Mouse (Mus musculus): ENCODE measurements around the gene Bpifc. TPM values are rescaled to one million over a fixed set of nuclear protein-coding genes. Genes with fewer than 3 reads are reported as not detected.

Gene Bpifc
- polyA plus RNA-seq (2015; fragmentation: Nextera tagmentation; extraction: Ambion mirVana) = 0.28 and 0.31 TPM in 2 replicates

- no peak for ATAC-seq (replicated peaks; ENCODE audit: extremely low read depth, insufficient read depth, low FRiP score)
- no peak within 1 kb of the TSS for H3K27ac ChIP-seq (ENCODE audit: low read length)
- no peak within 1 kb of the TSS for H3K9ac ChIP-seq (ENCODE audit: low read length)
- no peak within 1 kb of the TSS for H3K4me3 ChIP-seq (ENCODE audit: low read length)
- no peak within 1 kb of the TSS for H3K4me2 ChIP-seq (ENCODE audit: low read depth, low read length)
- H3K4me1 ChIP-seq (ENCODE audit: control insufficient read depth, insufficient read depth, low read length) = no peaks in the 10 kb centered on the region
- no peaks in the 10 kb centered on the region for H3K9me3 ChIP-seq (replicated peaks; ENCODE audit: control insufficient read depth, low read length)
- no peaks in the 10 kb centered on the region for H3K27me3 ChIP-seq (ENCODE audit: control insufficient read depth, insufficient read depth, low read length)
- no peaks in the 10 kb centered on the region for H3K36me3 ChIP-seq (ENCODE audit: control insufficient read depth, insufficient read depth)
- 89% methylated on average over 2 of the region's 2 CpGs for WGBS
Observed at GRCm38 (mm10) chr10:86011781-86012180, at the start of gene Bpifc. Gene Bpifc (minus strand): TSS chr10:86011895.

- no peak overlapping the region for H3K4me2 ChIP-seq (ENCODE audit: low read depth, low read length)
- H3K36me3 ChIP-seq (ENCODE audit: control insufficient read depth, insufficient read depth) = no peaks in the 10 kb centered on the region
- no peaks in the 10 kb centered on the region for H3K27me3 ChIP-seq (ENCODE audit: control insufficient read depth, insufficient read depth, low read length)
- WGBS = 63% methylated on average over 3 of the region's 3 CpGs
- no peak overlapping the region for H3K4me3 ChIP-seq (ENCODE audit: low read length)
- ATAC-seq (replicated peaks; ENCODE audit: extremely low read depth, insufficient read depth, low FRiP score) = no peak
- H3K27ac ChIP-seq (ENCODE audit: low read length) = no peak overlapping the region
- no peak overlapping the region for H3K9ac ChIP-seq (ENCODE audit: low read length)
- peaks cover 3% of the 10 kb centered on the region; the same call in 1 of the 2 replicates for H3K9me3 ChIP-seq (replicated peaks; ENCODE audit: control insufficient read depth, low read length)
- peaks cover 2% of the 10 kb centered on the region; the same call in 1 of the 2 replicates for H3K4me1 ChIP-seq (ENCODE audit: control insufficient read depth, insufficient read depth, low read length)
Observed at GRCm38 (mm10) chr10:86060267-86060666, 48.6 kb upstream of the Bpifc start.

- no peaks in the 10 kb centered on the region for H3K4me1 ChIP-seq (ENCODE audit: control insufficient read depth, insufficient read depth, low read length)
- no peaks in the 10 kb centered on the region for H3K27me3 ChIP-seq (ENCODE audit: control insufficient read depth, insufficient read depth, low read length)
- 36% methylated on average over 2 of the region's 2 CpGs for WGBS
- no peak overlapping the region for H3K9ac ChIP-seq (ENCODE audit: low read length)
- ATAC-seq (replicated peaks; ENCODE audit: extremely low read depth, insufficient read depth, low FRiP score) = no peak
- H3K4me2 ChIP-seq (ENCODE audit: low read depth, low read length) = no peak overlapping the region
- H3K27ac ChIP-seq (ENCODE audit: low read length) = no peak overlapping the region
- no peak overlapping the region for H3K4me3 ChIP-seq (ENCODE audit: low read length)
- H3K36me3 ChIP-seq (ENCODE audit: control insufficient read depth, insufficient read depth) = no peaks in the 10 kb centered on the region
- H3K9me3 ChIP-seq (replicated peaks; ENCODE audit: control insufficient read depth, low read length) = peaks cover 3% of the 10 kb centered on the region; the same call in 1 of the 2 replicates
Observed at GRCm38 (mm10) chr10:86057712-86058111, 46.0 kb upstream of the Bpifc start.

GRCm38 (mm10) chr10:86057286-86057685 is 45.6 kb upstream of the Bpifc start:
- Histone ChIP-seq H3K4me1 (ENCODE audit: control insufficient read depth, insufficient read depth, low read length) (no peaks in the 10 kb centered on the region), H3K9me3 (replicated peaks; ENCODE audit: control insufficient read depth, low read length) (peaks cover 3% of the 10 kb centered on the region; the same call in 1 of the 2 replicates), H3K4me2 (ENCODE audit: low read depth, low read length) (no peak overlapping the region), H3K27ac (ENCODE audit: low read length) (no peak overlapping the region), H3K9ac (ENCODE audit: low read length) (no peak overlapping the region), H3K27me3 (ENCODE audit: control insufficient read depth, insufficient read depth, low read length) (no peaks in the 10 kb centered on the region), H3K36me3 (ENCODE audit: control insufficient read depth, insufficient read depth) (no peaks in the 10 kb centered on the region), H3K4me3 (ENCODE audit: low read length) (no peak overlapping the region)
- WGBS = 84% methylated on average over 11 of the region's 11 CpGs
- no peak for ATAC-seq (replicated peaks; ENCODE audit: extremely low read depth, insufficient read depth, low FRiP score)

DNA sequence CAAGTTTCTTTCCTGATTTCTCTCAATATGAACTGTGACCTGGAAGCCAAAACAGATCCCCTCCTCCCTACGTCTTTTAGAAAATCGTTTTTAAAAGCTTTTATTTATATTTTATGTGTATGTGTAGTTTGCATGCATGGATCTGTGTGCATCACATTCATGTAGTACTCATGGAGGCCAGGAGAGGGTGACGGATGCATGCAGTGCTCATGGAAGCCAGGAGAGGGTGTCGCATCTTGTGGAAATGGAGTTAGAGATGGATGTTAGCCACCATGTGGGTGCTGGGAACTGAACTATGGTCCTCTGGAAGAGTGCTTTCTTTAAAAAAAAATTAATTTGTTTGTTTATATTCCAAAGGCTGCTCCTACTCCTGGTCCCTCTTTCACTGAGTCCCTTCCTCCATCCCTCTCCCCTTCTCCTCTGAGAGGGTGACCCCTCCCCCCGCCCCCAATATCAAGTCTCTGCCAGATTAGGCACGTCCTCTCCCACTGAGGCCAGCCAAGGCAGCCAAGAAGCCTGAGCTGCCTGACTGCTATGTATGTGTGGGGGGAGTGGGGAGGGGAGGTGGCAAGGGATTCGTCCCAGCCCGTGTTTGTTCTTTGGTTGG is 44.7 kb upstream of the Bpifc start:
- no peaks in the 10 kb centered on the region for H3K9me3 ChIP-seq (replicated peaks; ENCODE audit: control insufficient read depth, low read length)
- H3K36me3 ChIP-seq (ENCODE audit: control insufficient read depth, insufficient read depth) = no peaks in the 10 kb centered on the region
- H3K4me3 ChIP-seq (ENCODE audit: low read length) = no peak overlapping the region
- H3K27ac ChIP-seq (ENCODE audit: low read length) = no peak overlapping the region
- H3K9ac ChIP-seq (ENCODE audit: low read length) = no peak overlapping the region
- no peaks in the 10 kb centered on the region for H3K4me1 ChIP-seq (ENCODE audit: control insufficient read depth, insufficient read depth, low read length)
- WGBS = 66% methylated on average over 8 of the region's 8 CpGs
- no peaks in the 10 kb centered on the region for H3K27me3 ChIP-seq (ENCODE audit: control insufficient read depth, insufficient read depth, low read length)
- no peak overlapping the region for H3K4me2 ChIP-seq (ENCODE audit: low read depth, low read length)
- no peak for ATAC-seq (replicated peaks; ENCODE audit: extremely low read depth, insufficient read depth, low FRiP score)

GRCm38 (mm10) chr10:86052818-86053522 is 41.3 kb upstream of the Bpifc start:
- no peaks in the 10 kb centered on the region for H3K9me3 ChIP-seq (replicated peaks; ENCODE audit: control insufficient read depth, low read length)
- peaks cover under 1% of the 10 kb centered on the region; the same call in 1 of the 2 replicates for H3K36me3 ChIP-seq (ENCODE audit: control insufficient read depth, insufficient read depth)
- H3K27me3 ChIP-seq (ENCODE audit: control insufficient read depth, insufficient read depth, low read length) = no peaks in the 10 kb centered on the region
- no peak overlapping the region for H3K27ac ChIP-seq (ENCODE audit: low read length)
- H3K4me1 ChIP-seq (ENCODE audit: control insufficient read depth, insufficient read depth, low read length) = no peaks in the 10 kb centered on the region
- no peak overlapping the region for H3K9ac ChIP-seq (ENCODE audit: low read length)
- no peak overlapping the region for H3K4me2 ChIP-seq (ENCODE audit: low read depth, low read length)
- WGBS = 73% methylated on average over 10 of the region's 10 CpGs
- no peak overlapping the region for H3K4me3 ChIP-seq (ENCODE audit: low read length)
- no peak for ATAC-seq (replicated peaks; ENCODE audit: extremely low read depth, insufficient read depth, low FRiP score)

GRCm38 (mm10) chr10:86050522-86050921 is 38.8 kb upstream of the Bpifc start:
- Histone ChIP-seq H3K9me3 (replicated peaks; ENCODE audit: control insufficient read depth, low read length) (no peaks in the 10 kb centered on the region), H3K4me1 (ENCODE audit: control insufficient read depth, insufficient read depth, low read length) (no peaks in the 10 kb centered on the region), H3K9ac (ENCODE audit: low read length) (no peak overlapping the region), H3K4me3 (ENCODE audit: low read length) (no peak overlapping the region), H3K27ac (ENCODE audit: low read length) (no peak overlapping the region), H3K36me3 (ENCODE audit: control insufficient read depth, insufficient read depth) (peaks cover 8% of the 10 kb centered on the region; the same call in 1 of the 2 replicates), H3K27me3 (ENCODE audit: control insufficient read depth, insufficient read depth, low read length) (no peaks in the 10 kb centered on the region), H3K4me2 (ENCODE audit: low read depth, low read length) (no peak overlapping the region)
- WGBS = 91% methylated on average over 2 of the region's 2 CpGs
- ATAC-seq (replicated peaks; ENCODE audit: extremely low read depth, insufficient read depth, low FRiP score) = no peak

DNA sequence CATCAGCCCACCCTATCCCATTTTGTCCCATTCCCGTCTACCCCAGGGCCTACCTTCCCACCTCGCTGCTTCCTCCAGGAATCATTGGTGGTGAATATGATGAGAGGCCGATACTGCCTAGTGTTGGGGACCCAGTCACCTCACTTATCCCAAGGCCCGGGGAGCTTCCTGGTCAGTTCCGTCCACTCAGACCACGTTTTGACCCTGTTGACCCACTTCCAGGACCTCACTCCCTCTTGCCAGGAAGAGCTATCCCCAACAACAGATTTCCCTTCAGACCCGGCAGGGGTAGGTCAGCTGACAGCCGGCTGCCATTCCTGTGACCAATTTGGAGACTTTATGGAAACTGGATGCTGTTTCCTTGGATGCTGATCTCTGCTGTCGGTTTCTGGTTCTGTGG is 36.1 kb upstream of the Bpifc start:
- no peak overlapping the region for H3K4me2 ChIP-seq (ENCODE audit: low read depth, low read length)
- no peaks in the 10 kb centered on the region for H3K9me3 ChIP-seq (replicated peaks; ENCODE audit: control insufficient read depth, low read length)
- no peak overlapping the region for H3K27ac ChIP-seq (ENCODE audit: low read length)
- H3K27me3 ChIP-seq (ENCODE audit: control insufficient read depth, insufficient read depth, low read length) = no peaks in the 10 kb centered on the region
- 85% methylated on average over 9 of the region's 9 CpGs for WGBS
- no peak overlapping the region for H3K9ac ChIP-seq (ENCODE audit: low read length)
- H3K36me3 ChIP-seq (ENCODE audit: control insufficient read depth, insufficient read depth) = peaks cover 14% of the 10 kb centered on the region
- H3K4me1 ChIP-seq (ENCODE audit: control insufficient read depth, insufficient read depth, low read length) = no peaks in the 10 kb centered on the region
- no peak overlapping the region for H3K4me3 ChIP-seq (ENCODE audit: low read length)
- ATAC-seq (replicated peaks; ENCODE audit: extremely low read depth, insufficient read depth, low FRiP score) = no peak

DNA sequence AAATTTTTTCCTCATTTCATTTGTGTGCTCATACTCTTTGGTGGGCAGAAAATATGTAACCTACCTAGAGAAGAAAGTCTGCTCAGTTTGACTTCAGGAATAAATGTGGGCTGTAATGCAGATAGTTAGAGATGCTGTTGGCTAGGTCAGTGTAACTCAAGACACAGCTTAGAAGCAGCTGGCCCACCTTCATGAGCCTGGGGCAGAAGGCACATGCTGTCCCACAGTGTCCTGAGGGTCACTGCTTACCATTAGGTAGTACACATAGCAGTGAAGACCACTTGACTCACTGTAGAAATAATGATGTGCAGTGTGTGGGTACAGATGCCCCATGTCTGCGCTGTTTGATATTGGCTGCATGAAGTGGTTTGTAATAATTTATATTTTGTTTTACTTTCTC is 34.7 kb upstream of the Bpifc start:
- 83% methylated on average over 1 of the region's 1 CpGs for WGBS
- H3K36me3 ChIP-seq (ENCODE audit: control insufficient read depth, insufficient read depth) = peaks cover 17% of the 10 kb centered on the region

More for the DNA sequence above, 34.7 kb upstream of the Bpifc start:
- Histone ChIP-seq H3K4me3 (ENCODE audit: low read length) (no peak overlapping the region), H3K9ac (ENCODE audit: low read length) (no peak overlapping the region), H3K4me2 (ENCODE audit: low read depth, low read length) (no peak overlapping the region), H3K27me3 (ENCODE audit: control insufficient read depth, insufficient read depth, low read length) (no peaks in the 10 kb centered on the region), H3K27ac (ENCODE audit: low read length) (no peak overlapping the region), H3K4me1 (ENCODE audit: control insufficient read depth, insufficient read depth, low read length) (no peaks in the 10 kb centered on the region), H3K9me3 (replicated peaks; ENCODE audit: control insufficient read depth, low read length) (no peaks in the 10 kb centered on the region)
- no peak for ATAC-seq (replicated peaks; ENCODE audit: extremely low read depth, insufficient read depth, low FRiP score)
